Mouse (Mus musculus) B cell, adult 2 months (primary cell): Measurements from ENCODE around the gene Pcnx2.

Source experiments
- DNase-seq, 2 experiments: peaks; one replicate each; pipeline ENCODE4 v3.0.0; 2022

Pcnx2 gene

GRCm38 (mm10) chr8:125702868-125703473, 195.1 kb downstream of the Pcnx2 start:
- DNase-seq = no peak
